ENCODE assay signal across 29 mouse cellular contexts in the genomic region with DNA sequence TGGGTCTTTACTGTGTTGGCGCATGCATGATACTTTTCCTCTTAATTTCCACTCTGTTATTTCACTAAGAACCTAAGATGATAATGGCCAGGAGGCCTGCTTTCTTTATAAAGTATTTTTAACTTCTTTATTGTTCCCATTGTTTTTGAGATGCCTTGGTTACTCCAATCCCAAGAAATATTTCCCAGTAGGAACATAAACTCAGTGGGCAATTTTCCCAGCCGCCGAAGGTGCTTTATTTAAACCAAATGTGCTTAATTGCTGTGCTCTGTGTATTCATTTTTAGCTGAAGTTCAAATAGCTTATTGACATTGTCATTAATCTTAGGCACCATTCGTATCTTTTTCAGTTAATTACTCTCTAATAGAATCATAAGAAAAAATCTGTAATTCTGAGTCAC. TPM values are rescaled to one million over a fixed set of nuclear protein-coding genes. Genes with fewer than 3 reads are reported as not detected.
A peak's percentile ranks its signal among the peaks of the same experiment; 100 is the strongest.
DNase-seq lines count a peak whose midpoint lies in the region; ATAC-seq lines count a peak whose summit lies in the region.
"Had no signal": no experiment of that assay in that cellular context is flagged by ENCODE, and none has a peak within 500 bp of the region (broad histone marks: within the 10 kb centered on the region; RNA-seq: fewer than 3 reads in every experiment).

No protein-coding gene starts in this region.

- peak; percentile 30; the same call in 1 of the 2 replicates for ATAC-seq in limb, embryonic 13.5 days (ENCODE audit: low FRiP score, low read depth)
- ATAC-seq: forebrain, embryonic 15.5 days; hindbrain, postnatal 0 days; inflammation-experienced regulatory T-cells, adult 6 months; Patski had no signal

- no peak overlapping the region for H3K4me2 ChIP-seq in limb, embryonic 13.5 days (replicated peaks)
- H3K4me2 ChIP-seq: embryonic facial prominence, embryonic 12.5 days; forebrain, embryonic 12.5 days; forebrain, embryonic 15.5 days; heart, embryonic 13.5 days; hindbrain, embryonic 14.5 days had no signal

- peak; percentile 11 for DNase-seq in gastrocnemius, postnatal 10 days
- no peak for DNase-seq in gastrocnemius, postnatal 25 days
- peak; percentile 28 for DNase-seq in kidney, postnatal 10 days
- no peak for DNase-seq in kidney, adult 8-10 months
- DNase-seq in limb, embryonic 10.5 days (ENCODE audit: low spot score), result no peak
- DNase-seq: adrenal gland, postnatal 10 days; adrenal gland, postnatal 36 days; B cell, adult 2 months; cerebellum, adult 18-20 months; cerebellum, adult 9-10 months; cerebellum, postnatal 14 days; gastrocnemius, postnatal 36 days; heart, adult 2 months; heart, postnatal 14 days; heart, postnatal 4 days had no signal

- H3K36me3 ChIP-seq in limb, embryonic 13.5 days, result no peaks in the 10 kb centered on the region
- H3K36me3 ChIP-seq in limb, embryonic 10.5 days, result no peaks in the 10 kb centered on the region
- H3K36me3 ChIP-seq: embryonic facial prominence, embryonic 12.5 days; forebrain, embryonic 12.5 days; forebrain, embryonic 15.5 days; G1E; heart, embryonic 10.5 days; heart, embryonic 13.5 days had no signal

- no peaks in the 10 kb centered on the region for H3K9me3 ChIP-seq in limb, embryonic 13.5 days
- H3K9me3 ChIP-seq in limb, embryonic 10.5 days (replicated peaks), result no peaks in the 10 kb centered on the region
- H3K9me3 ChIP-seq: forebrain, embryonic 12.5 days; forebrain, embryonic 15.5 days; heart, embryonic 10.5 days; heart, embryonic 13.5 days had no signal

- H3K27me3 ChIP-seq in limb, embryonic 13.5 days, result no peaks in the 10 kb centered on the region
- no peaks in the 10 kb centered on the region for H3K27me3 ChIP-seq in limb, embryonic 10.5 days (ENCODE audit: low read depth, poor library complexity, severe bottlenecking)
- H3K27me3 ChIP-seq: CH12.LX; embryonic facial prominence, embryonic 12.5 days; forebrain, embryonic 12.5 days; forebrain, embryonic 15.5 days; heart, embryonic 13.5 days; Patski had no signal

- no peak overlapping the region for H3K27ac ChIP-seq in limb, embryonic 13.5 days
- no peak overlapping the region for H3K27ac ChIP-seq in limb, embryonic 10.5 days
- H3K27ac ChIP-seq: embryonic facial prominence, embryonic 12.5 days; forebrain, embryonic 12.5 days; forebrain, embryonic 15.5 days; heart, adult 2 months; heart, embryonic 10.5 days; heart, embryonic 13.5 days; hindbrain, embryonic 14.5 days; hindbrain, postnatal 0 days had no signal

- H3K4me3 ChIP-seq in limb, embryonic 13.5 days, result no peak overlapping the region
- H3K4me3 ChIP-seq in limb, embryonic 10.5 days, result no peak overlapping the region
- H3K4me3 ChIP-seq: embryonic facial prominence, embryonic 12.5 days; erythroblast, embryonic 14.5 days; forebrain, embryonic 12.5 days; forebrain, embryonic 15.5 days; heart, adult 2 months; heart, embryonic 10.5 days; heart, embryonic 13.5 days had no signal

- no peak overlapping the region for H3K9ac ChIP-seq in limb, embryonic 13.5 days
- H3K9ac ChIP-seq: embryonic facial prominence, embryonic 12.5 days; forebrain, embryonic 12.5 days; forebrain, embryonic 15.5 days; heart, embryonic 13.5 days; hindbrain, embryonic 14.5 days had no signal

- WGBS in limb, embryonic 13.5 days, result 26% methylated on average over 4 of the region's 4 CpGs
- WGBS in limb, embryonic 10.5 days, result 72% methylated on average over 4 of the region's 4 CpGs

- no peaks in the 10 kb centered on the region for H3K4me1 ChIP-seq in limb, embryonic 13.5 days
- no peaks in the 10 kb centered on the region for H3K4me1 ChIP-seq in limb, embryonic 10.5 days
- H3K4me1 ChIP-seq: embryonic facial prominence, embryonic 12.5 days; forebrain, embryonic 12.5 days; forebrain, embryonic 15.5 days; heart, embryonic 10.5 days; heart, embryonic 13.5 days had no signal

RNA-seq across cellular contexts. Expression of gene Trhde, which starts 55.1 kb away (rescaled TPM):
- 1 to 10 TPM in 1 of 2 experiments, under 1 TPM in 1; 0.63 to 1.0 TPM for total RNA-seq in gastrocnemius, postnatal 10 days (2021)
- total RNA-seq in gastrocnemius, postnatal 25 days (2021), result under 1 TPM; 0.28 to 0.59 TPM
- polyA plus RNA-seq in limb, embryonic 13.5 days (2015; fragmentation: Nextera tagmentation; extraction: Ambion mirVana), result 1.6 and 2.5 TPM in 2 replicates
- 0.18 and 0.26 TPM in 2 replicates for polyA plus RNA-seq in limb, embryonic 10.5 days (2016; fragmentation: Nextera tagmentation; extraction: Ambion mirVana)
- total RNA-seq: CH12.LX; granulocyte monocyte progenitor cell, adult 5-6 weeks had no signal
- polyA plus RNA-seq: erythroblast, embryonic 14.5 days; G1E; heart, embryonic 10.5 days; heart, embryonic 13.5 days; inflammation-experienced regulatory T-cells, adult 6 months; Patski had no signal

Comparison
In these comparisons a context has a peak if more than half of its experiments do, and no peak if none do; other contexts are left out.
1. DNase-seq: peak in gastrocnemius, postnatal 10 days (single experiment) and kidney, postnatal 10 days (single experiment); none in gastrocnemius, postnatal 25 days (single experiment), kidney, adult 8-10 months (0 of 2) and limb, embryonic 10.5 days (single experiment).